Mouse (Mus musculus) ES-Bruce4 (cell line): ENCODE results near the gene Ccdc24. TPM values are rescaled to one million over a fixed set of nuclear protein-coding genes. Genes with fewer than 3 reads are reported as not detected.

Experiments used
- H3K27ac ChIP-seq: 2 replicates; pipeline ENCODE4 v1.5.1; 2012; ENCODE audit warnings: low read length, inconsistent platforms; ENCODE audit not compliant: insufficient read depth
- H3K27me3 ChIP-seq: 2 replicates; pipeline ENCODE4 v1.6.1; 2012; ENCODE audit warnings: mild to moderate bottlenecking, low read length, inconsistent platforms; ENCODE audit not compliant: control insufficient read depth, poor library complexity, insufficient read depth, severe bottlenecking
- H3K36me3 ChIP-seq: 2 replicates; pipeline ENCODE4 v1.6.1; 2012; ENCODE audit warnings: inconsistent platforms, mild to moderate bottlenecking, low read length, moderate library complexity; ENCODE audit not compliant: control insufficient read depth, poor library complexity, insufficient read depth, severe bottlenecking
- H3K4me1 ChIP-seq: one replicate; pipeline ENCODE4 v1.8.1; 2011; ENCODE audit warnings: low read length; ENCODE audit not compliant: control insufficient read depth, insufficient read depth
- H3K4me3 ChIP-seq: 2 replicates; pipeline ENCODE4 v1.5.1; 2011; ENCODE audit warnings: low read depth, mild to moderate bottlenecking, low read length
- H3K9ac ChIP-seq: 2 replicates; pipeline ENCODE4 v1.6.1; 2012; ENCODE audit warnings: low read depth, mild to moderate bottlenecking, inconsistent platforms; ENCODE audit not compliant: poor library complexity, severe bottlenecking
- H3K9me3 ChIP-seq: replicated peaks from 2 replicates; pipeline ENCODE4 v1.6.1; 2012; ENCODE audit warnings: mild to moderate bottlenecking, low read length, inconsistent platforms; ENCODE audit not compliant: control insufficient read depth, poor library complexity, insufficient read depth, severe bottlenecking
- CTCF ChIP-seq: IDR thresholded peaks from one replicate; pipeline ENCODE4 v1.8.1; 2011; ENCODE audit warnings: low read depth, low read length
- EP300 ChIP-seq: IDR thresholded peaks from 2 replicates; pipeline ENCODE4 v1.6.1; 2011; ENCODE audit warnings: low read depth, low read length; ENCODE audit not compliant: insufficient read depth
- POLR2A ChIP-seq: IDR thresholded peaks from one replicate; pipeline ENCODE4 v1.8.1; 2011; ENCODE audit warnings: low read length; ENCODE audit not compliant: insufficient read depth
- polyA plus RNA-seq: library from polyadenylated mRNA; stranded (reverse); fragments of >200 nt; gene quantifications from 2 replicates; pipeline ENCODE4 v1.2.4, GENCODE M21; 2011; ENCODE audit warnings: low read depth; ENCODE audit not compliant: missing spikeins, insufficient read depth, insufficient read length

Gene Ccdc24
- polyA plus RNA-seq, 1 experiment, result 3.8 TPM

DNA sequence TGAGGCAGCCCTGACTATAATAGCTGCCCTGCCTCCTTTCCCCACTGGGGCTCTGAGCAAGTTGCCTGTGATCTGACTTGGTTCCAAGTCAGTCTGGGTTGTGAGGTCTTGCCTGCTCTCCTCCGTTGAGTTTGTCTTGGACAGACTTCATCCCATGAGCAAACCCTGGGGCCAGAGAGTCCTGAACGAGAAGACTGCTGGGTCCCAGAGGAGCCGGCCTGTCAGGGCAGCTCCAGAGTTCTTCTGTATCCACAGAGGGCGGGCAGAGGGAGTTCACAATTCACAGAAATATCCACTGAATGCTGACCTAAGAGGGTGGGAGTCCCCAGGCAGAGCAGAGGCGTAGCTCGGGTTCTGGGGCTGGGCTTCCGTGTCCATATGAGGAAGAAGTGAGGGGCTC is 21.5 kb downstream of the Ccdc24 start:
- H3K4me3 ChIP-seq, result no peak overlapping the region
- H3K4me1 ChIP-seq, result no peaks in the 10 kb centered on the region
- no peak overlapping the region for H3K27ac ChIP-seq
- no peaks in the 10 kb centered on the region for H3K27me3 ChIP-seq
- no peak overlapping the region for H3K9ac ChIP-seq
- H3K9me3 ChIP-seq, result no peaks in the 10 kb centered on the region
- H3K36me3 ChIP-seq, result no peaks in the 10 kb centered on the region
- no peak for TF ChIP-seq POLR2A
- no peak for TF ChIP-seq CTCF

DNA sequence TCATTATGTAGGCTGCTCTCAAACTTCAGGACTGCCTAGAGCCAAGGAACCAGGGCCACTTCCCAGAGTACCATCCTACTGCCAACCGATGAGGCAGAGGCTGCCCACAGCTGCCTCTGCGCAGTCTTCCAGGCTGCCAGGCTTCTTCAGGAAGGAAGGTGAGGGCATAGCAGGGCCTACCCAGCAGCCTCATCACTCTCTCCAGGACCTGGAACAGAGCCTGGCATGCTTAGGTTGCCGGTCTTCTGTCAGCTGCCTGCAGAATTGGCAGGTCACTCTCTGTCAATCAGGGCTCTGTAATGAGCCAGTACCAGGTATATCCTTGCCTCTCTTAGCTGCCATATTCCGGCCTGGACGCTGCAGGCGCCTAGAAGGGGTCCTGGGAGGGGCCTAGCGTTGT is 22.2 kb downstream of the Ccdc24 start:
- no peak overlapping the region for H3K9ac ChIP-seq
- H3K9me3 ChIP-seq, result no peaks in the 10 kb centered on the region
- no peaks in the 10 kb centered on the region for H3K4me1 ChIP-seq
- no peak overlapping the region for H3K27ac ChIP-seq
- H3K4me3 ChIP-seq, result no peak overlapping the region
- TF ChIP-seq EP300 (no peak), POLR2A (no peak), CTCF (no peak)
- H3K36me3 ChIP-seq, result no peaks in the 10 kb centered on the region
- H3K27me3 ChIP-seq, result no peaks in the 10 kb centered on the region

DNA sequence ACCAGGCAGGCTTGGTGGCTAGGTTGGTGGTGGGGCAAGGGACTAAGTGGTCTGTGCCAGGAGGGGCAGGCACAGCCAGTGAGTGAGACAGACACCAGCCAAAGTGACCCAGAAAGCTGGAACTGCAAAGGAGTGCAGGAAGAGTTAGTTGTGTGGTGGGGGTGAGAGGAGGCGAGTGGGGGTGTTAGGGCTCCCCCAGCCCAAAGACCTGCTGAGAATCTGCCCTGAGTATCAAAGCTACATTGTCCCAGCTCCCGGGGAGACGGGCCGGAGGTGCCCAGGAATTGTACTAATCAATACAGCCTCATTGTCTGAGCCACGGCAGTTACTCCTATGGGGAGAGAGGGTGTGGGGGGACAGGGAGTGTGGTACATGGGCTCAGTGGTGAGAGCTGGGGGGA is 22.9 kb downstream of the Ccdc24 start:
- H3K4me3 ChIP-seq, result no peak overlapping the region
- no peak overlapping the region for H3K27ac ChIP-seq
- TF ChIP-seq POLR2A, result no peak
- no peaks in the 10 kb centered on the region for H3K4me1 ChIP-seq
- H3K9ac ChIP-seq, result no peak overlapping the region
- no peaks in the 10 kb centered on the region for H3K9me3 ChIP-seq
- H3K36me3 ChIP-seq, result no peaks in the 10 kb centered on the region
- no peaks in the 10 kb centered on the region for H3K27me3 ChIP-seq

DNA sequence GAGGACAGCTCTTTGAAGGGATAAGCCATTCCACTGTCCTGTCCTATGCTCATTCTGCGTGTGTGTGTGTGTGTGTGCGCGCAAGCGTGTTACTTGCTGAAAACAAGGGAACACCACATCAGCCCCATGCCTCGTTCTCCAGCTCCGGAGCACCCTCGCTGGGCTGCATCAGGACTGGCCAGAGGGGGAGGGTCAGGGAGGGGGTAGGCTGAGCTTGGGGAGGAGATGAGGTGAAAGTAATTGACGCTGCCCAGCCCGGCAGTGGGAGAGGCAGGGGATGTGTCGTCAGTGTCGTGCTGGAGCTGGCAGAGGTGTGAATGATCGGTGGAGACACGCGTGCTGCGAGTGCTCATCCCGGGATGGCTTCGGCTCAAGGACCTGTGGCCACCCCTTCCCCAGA is 23.3 kb downstream of the Ccdc24 start:
- Histone ChIP-seq H3K27ac (no peak overlapping the region), H3K4me1 (no peaks in the 10 kb centered on the region), H3K4me3 (no peak overlapping the region), H3K9me3 (no peaks in the 10 kb centered on the region), H3K36me3 (no peaks in the 10 kb centered on the region), H3K9ac (no peak overlapping the region), H3K27me3 (no peaks in the 10 kb centered on the region)
- no peak for TF ChIP-seq CTCF
- no peak for TF ChIP-seq EP300
- TF ChIP-seq POLR2A, result no peak

DNA sequence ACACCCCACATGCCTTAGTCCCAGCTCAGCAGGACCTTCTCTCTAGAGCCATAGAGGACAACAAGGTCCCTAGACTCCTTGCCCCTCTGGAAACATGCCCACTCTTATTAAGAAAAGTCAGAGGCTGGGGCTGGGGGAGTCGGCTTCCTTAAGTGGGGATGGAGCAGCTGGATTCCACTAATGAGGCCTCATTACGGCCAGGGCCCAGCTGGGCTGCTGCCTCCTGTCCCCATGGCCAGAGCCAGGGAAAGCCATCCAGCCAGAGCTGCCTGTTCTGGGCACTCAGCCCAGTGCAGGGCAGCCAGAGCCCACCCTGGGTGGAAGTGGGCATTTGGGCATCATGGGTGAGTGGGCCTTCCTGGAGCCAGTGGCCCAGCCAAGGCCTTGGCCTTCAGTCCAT is 25.3 kb downstream of the Ccdc24 start:
- Histone ChIP-seq H3K9me3 (no peaks in the 10 kb centered on the region), H3K27me3 (no peaks in the 10 kb centered on the region), H3K36me3 (no peaks in the 10 kb centered on the region), H3K27ac (no peak overlapping the region), H3K4me1 (no peaks in the 10 kb centered on the region), H3K9ac (no peak overlapping the region), H3K4me3 (no peak overlapping the region)
- TF ChIP-seq EP300, result no peak
- no peak for TF ChIP-seq POLR2A
- TF ChIP-seq CTCF, result no peak

DNA sequence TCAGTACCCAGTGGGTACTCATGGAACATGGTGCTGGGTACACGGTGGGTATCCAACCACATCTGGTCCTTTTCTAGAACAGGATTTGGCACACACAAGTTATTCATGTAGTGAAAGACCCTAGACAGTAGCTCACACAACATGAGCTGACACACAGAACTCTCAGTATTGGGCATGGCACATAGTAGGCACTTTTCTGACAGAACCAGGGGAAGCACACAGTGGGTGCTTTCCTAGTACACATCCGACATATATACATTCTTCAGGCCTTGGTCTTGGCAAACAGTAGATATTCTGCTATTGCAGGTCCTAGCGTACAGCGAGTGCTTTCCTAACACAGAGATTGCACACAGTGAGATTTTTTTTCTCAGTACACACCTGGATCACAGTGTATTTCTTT is 26.1 kb downstream of the Ccdc24 start:
- Histone ChIP-seq H3K27me3 (no peaks in the 10 kb centered on the region), H3K4me3 (no peak overlapping the region), H3K9me3 (no peaks in the 10 kb centered on the region), H3K4me1 (no peaks in the 10 kb centered on the region), H3K9ac (no peak overlapping the region), H3K36me3 (no peaks in the 10 kb centered on the region), H3K27ac (no peak overlapping the region)
- no peak for TF ChIP-seq POLR2A
- TF ChIP-seq EP300, result no peak
- no peak for TF ChIP-seq CTCF
